Mouse (Mus musculus): ENCODE results near the gene Scgn.

Scgn gene

GRCm38 (mm10) chr13:23934211-23934520 is 56.8 kb downstream of the Scgn start, which contains the start of gene Hist1h2aa:
TSS of gene Hist1h2aa (plus strand) at chr13:23934462.
- no peak for DNase-seq

GRCm38 (mm10) chr13:23933421-23934210 is 57.4 kb downstream of the Scgn start, which contains the start of gene Hist1h2ba:
TSS of gene Hist1h2ba (minus strand) at chr13:23934156.
- no peak for DNase-seq

GRCm38 (mm10) chr13:23930904-23931303 is 60.1 kb downstream of the Scgn start:
- no peak for DNase-seq

GRCm38 (mm10) chr13:23930461-23930860 is 60.6 kb downstream of the Scgn start:
- no peak for DNase-seq

- no peak for DNase-seq
These were observed 62.4 kb downstream of the Scgn start for GRCm38 (mm10) chr13:23928637-23929036.

GRCm38 (mm10) chr13:23925792-23926191 is 65.2 kb downstream of the Scgn start:
- no peak for DNase-seq

- no peak for DNase-seq
These were observed 73.3 kb downstream of the Scgn start for GRCm38 (mm10) chr13:23917674-23918073.

- no peak for DNase-seq
These were observed 74.9 kb downstream of the Scgn start for GRCm38 (mm10) chr13:23916132-23916531.

- DNase-seq: no peak
These were observed 76.4 kb downstream of the Scgn start, which contains the start of gene Slc17a4 for GRCm38 (mm10) chr13:23914376-23915167. TSS of gene Slc17a4 (minus strand) at chr13:23915009.

- no peak for DNase-seq
These were observed 77.2 kb downstream of the Scgn start for GRCm38 (mm10) chr13:23913791-23914306.

GRCm38 (mm10) chr13:23911335-23911734 is 79.7 kb downstream of the Scgn start:
- DNase-seq: peak; percentile 10

GRCm38 (mm10) chr13:23910121-23910520 is 80.9 kb downstream of the Scgn start:
- peak; percentile 8 for DNase-seq

GRCm38 (mm10) chr13:23906906-23907305 is 84.1 kb downstream of the Scgn start:
- no peak for DNase-seq

Data from thymus, postnatal 14 days (tissue).